Mouse (Mus musculus) retina, postnatal 1 day (tissue): ENCODE data around the gene Gm2696.
"Not testable (repeated sequence)": the region's sequence is repeated elsewhere in the genome, so short reads cannot be mapped to it uniquely, and the experiment has no call there.

Experiments
- DNase-seq: peaks from one replicate; pipeline ENCODE4 v3.0.0-alpha.2; 2012

The Gm2696 gene

DNA sequence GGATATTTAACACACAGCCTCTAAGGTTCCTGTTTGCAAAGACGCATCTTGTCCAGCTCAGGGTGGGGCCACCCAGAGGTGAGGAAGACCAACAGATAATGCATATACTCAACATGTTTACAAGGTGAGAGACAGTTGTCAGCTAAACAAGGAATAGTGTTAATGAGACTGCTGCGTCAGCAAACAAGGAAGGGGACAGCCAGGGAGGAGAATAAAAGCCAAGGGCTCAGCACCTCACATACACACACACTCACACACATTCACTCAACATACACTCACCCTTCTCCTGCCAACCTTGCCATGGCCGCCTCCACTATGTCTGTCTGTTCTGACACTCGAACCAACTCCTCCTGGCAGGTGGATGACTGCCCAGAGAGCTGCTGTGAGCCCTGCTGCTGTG is at the start of gene Gm2696:
Gene Gm2696, plus strand, starts transcription at position 301 of the 400 bp plus-strand sequence.
- no peak for DNase-seq

- no peak for DNase-seq
These were observed 44.8 kb upstream of the Gm2696 start for GRCm38 (mm10) chr10:77769727-77770126.

- not testable (repeated sequence) for DNase-seq
These were observed 43.3 kb upstream of the Gm2696 start, which contains the start of gene Gm3238 for GRCm38 (mm10) chr10:77771225-77771624. Gene Gm3238 (minus strand): TSS chr10:77771325.

- not testable (repeated sequence) for DNase-seq
These were observed 42.3 kb upstream of the Gm2696 start for GRCm38 (mm10) chr10:77772142-77772541.

GRCm38 (mm10) chr10:77776844-77777243 is 37.6 kb upstream of the Gm2696 start, which contains the start of gene Gm7138:
Gene Gm7138 (minus strand): TSS chr10:77776944.
- not testable (repeated sequence) for DNase-seq

- not testable (repeated sequence) for DNase-seq
These were observed 32.0 kb upstream of the Gm2696 start, which contains the start of gene Gm3250 for GRCm38 (mm10) chr10:77782442-77782841. Gene Gm3250 (minus strand): TSS chr10:77782542.

GRCm38 (mm10) chr10:77783396-77783795 is 31.1 kb upstream of the Gm2696 start:
- not testable (repeated sequence) for DNase-seq

- not testable (repeated sequence) for DNase-seq
These were observed 26.6 kb upstream of the Gm2696 start, which contains the start of gene Gm7137 for GRCm38 (mm10) chr10:77787876-77788275. Gene Gm7137 (minus strand): TSS chr10:77788200.

DNA sequence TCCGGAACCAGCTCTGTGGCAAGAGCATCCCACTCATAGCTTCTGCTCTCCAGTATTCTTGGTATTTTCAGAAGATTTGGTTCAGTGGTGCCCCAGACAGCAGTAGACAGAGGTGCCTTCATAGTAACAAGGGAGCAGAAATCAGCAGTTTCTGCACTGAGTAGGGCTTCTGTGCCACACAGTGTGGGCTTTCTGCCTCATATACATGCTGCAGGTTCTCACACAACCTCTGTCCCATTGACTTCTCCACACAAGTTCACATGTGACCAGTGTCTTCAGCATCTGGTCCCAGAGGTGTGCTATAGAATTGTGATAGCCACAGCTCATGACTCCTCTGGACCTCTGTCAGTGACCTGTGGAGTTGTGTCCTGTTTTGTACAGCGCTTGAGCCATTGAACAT is 25.9 kb upstream of the Gm2696 start:
- DNase-seq = no peak

GRCm38 (mm10) chr10:77794976-77795375 is 19.5 kb upstream of the Gm2696 start, which contains the start of gene Gm9639:
Gene Gm9639 (minus strand): TSS chr10:77795076.
- DNase-seq = no peak

- DNase-seq = peak; percentile 39
These were observed 16.8 kb upstream of the Gm2696 start for GRCm38 (mm10) chr10:77797677-77798076.

DNA sequence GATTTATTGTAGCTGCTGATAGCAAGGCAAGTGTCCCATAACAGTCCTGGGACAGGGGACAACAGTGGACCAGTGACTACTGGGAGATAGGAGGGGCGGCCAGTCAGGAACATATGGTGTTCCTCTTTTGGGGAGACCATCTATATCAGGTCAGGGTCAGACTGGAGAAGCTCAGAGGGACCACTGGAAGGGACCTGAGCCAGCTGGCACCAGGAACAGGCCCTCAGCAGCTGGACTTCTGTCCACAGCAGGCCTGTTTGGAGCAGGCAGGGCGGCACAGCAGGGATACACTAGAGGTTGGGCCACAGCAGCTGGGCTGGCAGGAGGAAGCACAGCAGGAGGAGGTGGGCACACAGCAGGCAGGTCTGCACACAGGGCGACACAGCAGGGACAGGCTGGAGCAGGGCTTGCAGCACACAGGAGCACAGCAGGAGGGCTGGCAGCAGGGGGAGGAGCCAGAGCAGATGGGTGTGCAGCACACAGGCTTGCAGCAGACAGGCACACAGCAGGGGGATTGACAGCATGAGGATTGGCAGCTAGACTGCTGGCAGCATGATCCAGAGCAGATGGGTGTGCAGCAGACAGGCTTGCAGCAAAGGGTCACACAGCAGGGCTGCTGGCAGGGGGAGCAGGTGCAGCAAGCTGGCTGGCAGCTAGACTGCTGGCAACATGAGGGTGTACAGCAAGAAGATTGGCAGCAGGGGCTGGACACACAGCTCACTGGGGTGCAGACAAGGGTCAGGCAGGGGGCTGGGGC is 16.1 kb upstream of the Gm2696 start:
- DNase-seq = not testable (repeated sequence)

- DNase-seq = peak; percentile 51
These were observed 15.5 kb upstream of the Gm2696 start, which contains the start of gene Gm19668 for GRCm38 (mm10) chr10:77798921-77799508. Gene Gm19668 (minus strand): TSS chr10:77799133.

GRCm38 (mm10) chr10:77804095-77804494 is 10.4 kb upstream of the Gm2696 start:
- no peak for DNase-seq

GRCm38 (mm10) chr10:77811743-77812142 is 2.7 kb upstream of the Gm2696 start, which contains the start of gene Gm9507:
Gene Gm9507 (minus strand): TSS chr10:77811843.
- DNase-seq = no peak

DNA sequence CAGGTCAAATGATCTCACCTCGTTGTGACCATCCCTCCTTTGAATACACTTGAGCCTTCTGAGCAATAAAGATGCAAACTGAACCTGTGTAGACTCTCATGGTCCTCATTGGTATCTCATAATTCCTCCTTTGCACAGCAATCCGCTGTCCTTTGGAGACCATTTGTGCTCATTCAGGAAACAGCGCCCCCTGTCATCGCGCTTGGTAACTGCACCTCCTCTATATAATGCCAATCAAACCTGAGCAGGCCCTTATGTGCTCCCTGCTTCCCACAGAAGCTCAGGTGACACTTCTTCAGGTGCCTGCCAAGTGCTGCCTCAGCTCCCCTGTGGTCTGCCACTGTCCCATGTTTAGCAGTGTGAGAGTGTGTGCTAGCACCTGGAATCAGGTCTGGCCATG is 1.0 kb downstream of the Gm2696 start:
- peak; percentile 45 for DNase-seq

GRCm38 (mm10) chr10:77818523-77818922 is 4.0 kb downstream of the Gm2696 start:
- no peak for DNase-seq

- DNase-seq = no peak
These were observed 4.7 kb downstream of the Gm2696 start for GRCm38 (mm10) chr10:77819203-77819602.

DNA sequence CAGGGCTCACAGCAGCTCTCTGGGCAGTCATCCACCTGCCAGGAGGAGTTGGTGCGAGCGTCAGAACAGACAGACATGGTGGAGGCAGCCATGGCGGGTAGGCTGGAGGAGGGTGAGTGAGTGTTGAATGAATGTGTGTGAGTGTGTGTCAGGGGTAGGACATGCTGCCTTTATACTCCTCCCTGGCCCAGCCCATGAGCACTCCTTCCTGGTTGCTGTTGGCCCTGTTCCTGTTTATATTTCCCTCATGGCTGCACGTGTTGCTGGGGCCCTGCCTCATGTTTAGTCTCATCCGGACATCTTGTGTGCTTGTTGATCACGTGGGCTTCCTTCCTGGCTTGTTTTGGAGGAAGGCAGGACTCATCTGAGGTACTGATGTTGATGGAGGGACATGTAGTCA is 12.5 kb downstream of the Gm2696 start, which contains the start of gene Krtap10-4:
Gene Krtap10-4, minus strand, starts transcription at position 145 of the 400 bp plus-strand sequence.
- DNase-seq = no peak

DNA sequence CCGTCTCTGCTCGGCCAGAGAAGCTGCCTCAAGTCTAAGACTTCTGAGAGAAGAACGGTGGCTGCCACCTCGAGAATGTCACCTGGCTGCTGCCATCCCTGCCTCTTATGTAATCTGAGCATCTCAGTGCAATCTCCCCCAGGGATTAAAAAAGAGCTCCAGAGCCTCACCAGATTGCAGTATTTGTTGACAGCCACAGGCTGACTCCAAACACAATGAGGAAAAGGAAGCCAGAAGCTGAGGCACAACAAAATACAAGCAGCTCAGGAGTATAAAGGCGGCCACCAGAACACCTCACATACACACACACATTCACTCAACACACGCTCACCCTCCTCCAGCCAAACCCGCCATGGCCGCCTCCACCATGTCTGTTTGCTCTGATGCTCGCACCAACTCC is 21.2 kb downstream of the Gm2696 start, which contains the start of gene Krtap10-10:
Gene Krtap10-10, plus strand, starts transcription at position 301 of the 400 bp plus-strand sequence.
- DNase-seq = no peak

GRCm38 (mm10) chr10:77839006-77839405 is 24.5 kb downstream of the Gm2696 start:
- no peak for DNase-seq

DNA sequence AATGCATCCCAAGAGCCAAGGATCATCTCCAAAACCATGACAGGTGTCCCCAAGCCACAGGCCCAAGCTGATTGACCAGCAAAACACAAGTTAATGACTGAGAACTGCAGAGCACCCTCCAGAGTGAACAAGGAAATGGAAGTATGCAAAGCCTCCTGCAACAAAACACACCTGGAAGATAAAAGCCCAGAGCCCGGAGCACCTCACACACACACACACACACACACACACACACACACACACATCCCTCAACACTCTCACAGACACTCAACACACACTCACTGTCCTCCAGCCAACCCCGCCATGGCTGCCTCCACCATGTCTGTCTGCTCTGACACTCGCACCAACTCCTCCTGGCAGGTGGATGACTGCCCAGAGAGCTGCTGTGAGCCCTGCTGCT is 32.0 kb downstream of the Gm2696 start, which contains the start of gene Gm36176:
Gene Gm36176, plus strand, starts transcription at position 301 of the 400 bp plus-strand sequence.
- no peak for DNase-seq

GRCm38 (mm10) chr10:77846961-77847360 is 32.5 kb downstream of the Gm2696 start:
- DNase-seq = peak; percentile 5
